25 mouse cellular contexts compared by ENCODE assay signal in genomic region chrX:144612753-144613152, GRCm38 (mm10).
A peak's percentile ranks its signal among the peaks of the same experiment; 100 is the strongest.
DNase-seq lines count a peak whose midpoint lies in the region; ATAC-seq lines count a peak whose summit lies in the region.
"Had no signal": no experiment of that assay in that cellular context is flagged by ENCODE, and none has a peak within 500 bp of the region (broad histone marks: within the 10 kb centered on the region; RNA-seq: fewer than 3 reads in every experiment).

No protein-coding gene starts in this region.

- H3K36me3 ChIP-seq in embryonic facial prominence, embryonic 11.5 days (replicated peaks; ENCODE audit: control insufficient read depth, insufficient read depth, low read depth, low read length), result no peaks in the 10 kb centered on the region
- H3K36me3 ChIP-seq in embryonic facial prominence, embryonic 10.5 days (replicated peaks), result no peaks in the 10 kb centered on the region
- no peaks in the 10 kb centered on the region for H3K36me3 ChIP-seq in kidney, embryonic 16.5 days (ENCODE audit: insufficient read depth, low read length)
- H3K36me3 ChIP-seq: embryonic facial prominence, embryonic 12.5 days; forebrain, embryonic 15.5 days; G1E had no signal

- H3K9ac ChIP-seq in embryonic facial prominence, embryonic 11.5 days (replicated peaks; ENCODE audit: low read length), result no peak overlapping the region
- no peak overlapping the region for H3K9ac ChIP-seq in kidney, embryonic 16.5 days (replicated peaks; ENCODE audit: low read length)
- H3K9ac ChIP-seq: embryonic facial prominence, embryonic 12.5 days; forebrain, embryonic 13.5 days; forebrain, embryonic 15.5 days had no signal

- H3K9me3 ChIP-seq in embryonic facial prominence, embryonic 11.5 days (replicated peaks; ENCODE audit: control insufficient read depth, low read length), result no peaks in the 10 kb centered on the region
- no peaks in the 10 kb centered on the region for H3K9me3 ChIP-seq in embryonic facial prominence, embryonic 10.5 days
- H3K9me3 ChIP-seq in kidney, embryonic 16.5 days (ENCODE audit: low read length), result no peaks in the 10 kb centered on the region
- H3K9me3 ChIP-seq: embryonic facial prominence, embryonic 12.5 days; forebrain, embryonic 13.5 days; forebrain, embryonic 15.5 days; G1E had no signal

- ATAC-seq in embryonic facial prominence, embryonic 11.5 days (replicated peaks; ENCODE audit: insufficient number of reproducible peaks, low FRiP score, low TSS enrichment, low read depth), result no peak
- peak; percentile 85 for ATAC-seq in kidney, embryonic 16.5 days (ENCODE audit: low FRiP score, low TSS enrichment)
- ATAC-seq: activated CD4-positive, CD25-positive, alpha-beta regulatory T cell, adult 4 months; CD4-positive, CD25-positive, alpha-beta regulatory T cell, adult 4 months; forebrain, embryonic 13.5 days; forebrain, embryonic 15.5 days; Patski had no signal

- H3K4me2 ChIP-seq in embryonic facial prominence, embryonic 11.5 days (ENCODE audit: low read depth, low read length), result no peak overlapping the region
- no peak overlapping the region for H3K4me2 ChIP-seq in kidney, embryonic 16.5 days (replicated peaks; ENCODE audit: low read depth, low read length)
- H3K4me2 ChIP-seq: embryonic facial prominence, embryonic 12.5 days; forebrain, embryonic 13.5 days; forebrain, embryonic 15.5 days had no signal

- 55% methylated on average over 4 of the region's 4 CpGs for WGBS in embryonic facial prominence, embryonic 11.5 days
- 70% methylated on average over 4 of the region's 4 CpGs for WGBS in embryonic facial prominence, embryonic 10.5 days
- WGBS in kidney, embryonic 16.5 days, result 58% methylated on average over 4 of the region's 4 CpGs

- no peak overlapping the region for H3K27ac ChIP-seq in embryonic facial prominence, embryonic 11.5 days (replicated peaks; ENCODE audit: low read depth, low read length)
- H3K27ac ChIP-seq in embryonic facial prominence, embryonic 10.5 days (replicated peaks), result no peak overlapping the region
- H3K27ac ChIP-seq in kidney, embryonic 16.5 days (ENCODE audit: low read length), result no peak overlapping the region
- H3K27ac ChIP-seq: embryonic facial prominence, embryonic 12.5 days; forebrain, embryonic 13.5 days; forebrain, embryonic 15.5 days had no signal

- no peaks in the 10 kb centered on the region for H3K4me1 ChIP-seq in embryonic facial prominence, embryonic 11.5 days (ENCODE audit: control insufficient read depth, insufficient read depth, low read length)
- H3K4me1 ChIP-seq in embryonic facial prominence, embryonic 10.5 days, result no peaks in the 10 kb centered on the region
- H3K4me1 ChIP-seq in kidney, embryonic 16.5 days (ENCODE audit: insufficient read depth, low read length), result no peaks in the 10 kb centered on the region
- H3K4me1 ChIP-seq: embryonic facial prominence, embryonic 12.5 days; forebrain, embryonic 13.5 days; forebrain, embryonic 15.5 days had no signal

- no peaks in the 10 kb centered on the region for H3K27me3 ChIP-seq in embryonic facial prominence, embryonic 11.5 days (ENCODE audit: control insufficient read depth, insufficient read depth, low read length)
- H3K27me3 ChIP-seq in embryonic facial prominence, embryonic 10.5 days (replicated peaks; ENCODE audit: low read depth, poor library complexity, severe bottlenecking), result peaks cover 10% of the 10 kb centered on the region; the same call in 1 of the 2 replicates
- H3K27me3 ChIP-seq in kidney, embryonic 16.5 days (ENCODE audit: insufficient read depth, low read length), result no peaks in the 10 kb centered on the region; the same call in 1 of the 2 replicates
- H3K27me3 ChIP-seq: CH12.LX; forebrain, embryonic 13.5 days; forebrain, embryonic 15.5 days had no signal

- peak; percentile 1 for DNase-seq in embryonic facial prominence, embryonic 11.5 days (ENCODE audit: low spot score)
- DNase-seq in embryonic facial prominence, embryonic 10.5 days (ENCODE audit: low spot score), result no peak
- DNase-seq in kidney, adult 9 months, result peak; percentile 24
- no peak for DNase-seq in kidney, postnatal 25 days
- DNase-seq in kidney, adult 18-20 months, result no peak
- DNase-seq in kidney, postnatal 36 days, result peak; percentile 0 to 17
- no peak for DNase-seq in kidney, postnatal 14 days
- DNase-seq: adrenal gland, adult 8-10 months; adrenal gland, postnatal 14 days; adrenal gland, postnatal 36 days; B cell, adult 2 months; cerebellum, adult 11-12 months; cerebellum, adult 2 months; cerebellum, adult 9-10 months; cerebellum, postnatal 10 days; cerebellum, postnatal 25 days had no signal

- H3K4me3 ChIP-seq in embryonic facial prominence, embryonic 11.5 days (ENCODE audit: low read depth, low read length), result no peak overlapping the region
- no peak overlapping the region for H3K4me3 ChIP-seq in embryonic facial prominence, embryonic 10.5 days
- H3K4me3 ChIP-seq in kidney, embryonic 16.5 days (ENCODE audit: low read length), result no peak overlapping the region
- H3K4me3 ChIP-seq: embryonic facial prominence, embryonic 12.5 days; forebrain, embryonic 13.5 days; forebrain, embryonic 15.5 days had no signal

Comparison
In these comparisons a context has a peak if more than half of its experiments do, and no peak if none do; other contexts are left out.
1. DNase-seq: peak in embryonic facial prominence, embryonic 11.5 days (single experiment), kidney, adult 9 months (single experiment) and kidney, postnatal 36 days (2 of 2); none in embryonic facial prominence, embryonic 10.5 days (single experiment), kidney, postnatal 25 days (0 of 2), kidney, adult 18-20 months (single experiment) and kidney, postnatal 14 days (single experiment).